Mouse (Mus musculus) kidney, adult 11 months (tissue): ENCODE data around the gene Dnajb14.
A peak's percentile ranks its signal among the peaks of the same experiment; 100 is the strongest.
"Not testable (repeated sequence)": the region's sequence is repeated elsewhere in the genome, so short reads cannot be mapped to it uniquely, and the experiment has no call there.

Experiments used
- DNase-seq: peaks from one replicate; pipeline ENCODE4 v3.0.0; 2022

The Dnajb14 gene

GRCm38 (mm10) chr3:137867437-137868093, at the start of gene Dnajb14:
Gene Dnajb14 (plus strand): TSS chr3:137867675.
- DNase-seq = peak; percentile 50

GRCm38 (mm10) chr3:137818713-137819112, 48.8 kb upstream of the Dnajb14 start:
- no peak for DNase-seq

DNA sequence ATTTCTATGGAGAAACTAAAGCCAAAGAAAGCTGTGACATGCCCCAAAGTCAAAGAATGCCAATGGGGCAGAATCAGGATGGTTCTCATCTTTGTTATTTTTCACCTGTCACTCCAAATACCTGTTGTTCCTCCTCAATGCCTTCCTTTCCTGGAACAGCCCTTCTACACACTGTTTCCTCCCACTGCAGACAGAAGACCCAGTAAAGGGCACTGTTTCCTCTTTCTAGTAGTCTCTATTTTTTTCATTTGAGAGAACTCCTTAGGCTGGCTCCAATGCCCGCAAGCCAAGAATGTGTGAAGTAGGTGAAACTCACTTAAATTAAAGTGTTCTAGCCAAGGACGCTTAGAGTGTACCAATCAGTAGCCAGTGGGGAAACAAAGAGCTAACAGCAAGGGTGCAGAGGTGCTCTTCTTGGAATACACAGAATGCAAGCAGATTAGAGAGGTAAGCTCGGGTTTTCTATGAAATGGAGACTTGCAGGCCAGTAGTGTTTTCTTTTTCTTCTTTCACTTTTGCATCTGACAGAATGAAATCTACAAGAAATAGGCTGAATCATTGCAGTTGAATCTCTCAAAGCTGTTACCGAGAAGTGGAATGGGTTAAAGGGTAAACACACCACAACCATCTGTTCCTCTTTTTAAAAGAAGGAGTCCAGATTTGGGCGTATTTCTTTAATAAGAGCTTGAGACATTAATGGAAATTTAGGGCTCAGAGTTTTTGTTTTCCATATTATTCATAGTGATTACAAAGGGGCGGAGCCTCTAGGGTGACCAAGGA, 46.6 kb upstream of the Dnajb14 start:
- DNase-seq = no peak

DNA sequence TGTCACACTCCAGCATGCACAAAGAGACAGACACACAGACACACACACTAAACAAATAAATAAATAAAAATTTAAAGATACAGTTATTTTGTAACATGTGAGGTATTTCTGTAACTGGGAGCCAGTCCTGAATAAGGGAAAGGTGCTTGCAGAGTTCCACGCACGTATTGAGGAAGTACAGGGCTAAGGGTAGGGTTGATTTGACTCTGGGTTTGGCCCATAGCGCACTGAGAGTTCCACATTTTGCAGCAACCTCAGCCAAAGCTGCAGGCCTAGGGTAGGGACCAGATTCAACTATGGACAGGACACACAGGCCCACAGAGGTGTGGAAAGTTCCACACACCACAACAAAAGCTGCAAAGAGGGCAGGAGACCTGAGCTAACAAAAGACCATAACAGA, 44.2 kb upstream of the Dnajb14 start:
- no peak for DNase-seq

DNA sequence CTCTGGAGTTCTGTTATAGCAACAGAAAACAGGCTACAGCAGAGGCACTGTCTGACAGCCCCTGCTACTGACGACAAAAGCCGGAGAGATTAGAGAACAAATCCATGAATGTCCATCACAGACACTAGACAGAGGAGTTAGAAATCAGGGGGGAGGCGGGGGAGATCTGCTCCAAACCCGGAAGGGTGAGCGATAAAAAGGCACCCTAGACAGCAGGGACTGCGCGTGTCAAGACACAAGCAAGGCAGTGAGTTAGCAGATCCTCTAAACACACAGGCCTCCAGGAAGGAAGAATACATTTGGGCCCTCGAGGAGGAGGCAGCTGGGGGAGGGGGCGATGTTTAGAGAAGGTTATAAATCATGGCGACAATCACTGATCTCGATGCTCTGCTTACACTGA, 39.8 kb upstream of the Dnajb14 start:
- no peak for DNase-seq

- no peak for DNase-seq
Measured at GRCm38 (mm10) chr3:137831156-137831555, 36.3 kb upstream of the Dnajb14 start.

GRCm38 (mm10) chr3:137833128-137833527, 34.3 kb upstream of the Dnajb14 start:
- DNase-seq = no peak

- no peak for DNase-seq
Measured at GRCm38 (mm10) chr3:137833698-137834097, 33.8 kb upstream of the Dnajb14 start.

GRCm38 (mm10) chr3:137836543-137836942, 30.9 kb upstream of the Dnajb14 start:
- DNase-seq = no peak

- no peak for DNase-seq
Measured at GRCm38 (mm10) chr3:137838160-137838559, 29.3 kb upstream of the Dnajb14 start.

- no peak for DNase-seq
Measured at GRCm38 (mm10) chr3:137842944-137843343, 24.5 kb upstream of the Dnajb14 start.

GRCm38 (mm10) chr3:137844263-137844662, 23.2 kb upstream of the Dnajb14 start:
- no peak for DNase-seq

DNA sequence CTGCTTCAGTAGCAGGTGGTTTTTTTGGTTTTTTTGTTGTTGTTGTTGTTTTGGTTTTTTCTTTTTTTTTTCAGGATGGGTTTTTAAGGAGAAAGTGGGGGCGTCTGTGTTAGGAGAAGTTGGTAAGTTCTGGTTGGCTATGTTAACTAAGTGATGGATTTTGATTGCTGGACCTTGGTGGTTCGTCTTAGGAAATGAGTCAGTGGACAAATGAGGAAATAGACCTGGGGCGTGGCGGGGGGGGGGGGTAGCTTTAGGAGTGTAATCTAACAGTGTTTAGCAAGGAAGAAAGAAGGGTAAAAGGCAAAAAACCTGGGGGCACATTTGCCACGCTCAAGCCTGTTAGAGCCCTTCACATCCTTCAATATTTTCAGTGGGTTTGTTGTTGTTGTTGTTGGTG, 20.9 kb upstream of the Dnajb14 start:
- DNase-seq = no peak

DNA sequence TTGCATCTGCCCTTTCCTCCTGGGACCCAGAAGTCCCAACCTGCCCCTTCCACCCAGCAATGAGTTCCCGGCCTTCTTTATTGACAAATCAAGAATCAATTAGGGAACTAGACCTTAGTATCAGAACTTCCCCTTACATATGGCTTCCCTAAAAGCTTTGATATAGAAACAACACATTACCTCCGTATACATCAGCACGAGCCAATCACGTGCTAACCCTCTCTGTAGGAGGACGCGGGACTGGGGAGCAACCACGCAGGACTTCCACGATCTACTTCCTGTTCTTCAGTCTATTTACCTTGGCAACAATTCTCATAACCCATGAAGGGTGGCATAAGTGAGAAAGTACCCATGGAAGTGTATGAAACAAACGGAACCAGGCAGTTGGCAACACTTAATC, 19.1 kb upstream of the Dnajb14 start:
- no peak for DNase-seq

- DNase-seq = no peak
Measured at GRCm38 (mm10) chr3:137849697-137850096, 17.8 kb upstream of the Dnajb14 start.

GRCm38 (mm10) chr3:137851196-137851595, 16.3 kb upstream of the Dnajb14 start:
- DNase-seq = no peak

- DNase-seq = not testable (repeated sequence)
Measured at GRCm38 (mm10) chr3:137853011-137853410, 14.5 kb upstream of the Dnajb14 start.

- no peak for DNase-seq
Measured at GRCm38 (mm10) chr3:137855328-137855727, 12.1 kb upstream of the Dnajb14 start.

DNA sequence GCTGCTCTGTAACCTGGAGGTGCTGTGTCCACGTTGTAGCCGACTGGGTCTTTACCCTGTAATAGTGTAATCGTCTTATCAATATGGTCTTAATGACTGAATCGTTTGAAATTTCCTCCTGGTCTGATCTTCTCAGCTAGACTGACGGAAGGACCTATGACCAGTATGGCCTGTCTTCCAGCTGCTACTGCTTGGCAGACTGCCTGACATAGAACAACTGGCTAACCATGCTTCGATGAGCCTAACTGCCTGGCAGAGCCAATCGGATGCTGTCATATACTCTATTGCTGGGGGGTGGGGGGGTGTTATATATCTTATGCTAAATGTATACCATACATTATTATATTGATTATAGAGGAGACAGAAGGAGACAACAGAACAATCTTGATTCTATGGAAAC, 11.4 kb upstream of the Dnajb14 start:
- DNase-seq = no peak

DNA sequence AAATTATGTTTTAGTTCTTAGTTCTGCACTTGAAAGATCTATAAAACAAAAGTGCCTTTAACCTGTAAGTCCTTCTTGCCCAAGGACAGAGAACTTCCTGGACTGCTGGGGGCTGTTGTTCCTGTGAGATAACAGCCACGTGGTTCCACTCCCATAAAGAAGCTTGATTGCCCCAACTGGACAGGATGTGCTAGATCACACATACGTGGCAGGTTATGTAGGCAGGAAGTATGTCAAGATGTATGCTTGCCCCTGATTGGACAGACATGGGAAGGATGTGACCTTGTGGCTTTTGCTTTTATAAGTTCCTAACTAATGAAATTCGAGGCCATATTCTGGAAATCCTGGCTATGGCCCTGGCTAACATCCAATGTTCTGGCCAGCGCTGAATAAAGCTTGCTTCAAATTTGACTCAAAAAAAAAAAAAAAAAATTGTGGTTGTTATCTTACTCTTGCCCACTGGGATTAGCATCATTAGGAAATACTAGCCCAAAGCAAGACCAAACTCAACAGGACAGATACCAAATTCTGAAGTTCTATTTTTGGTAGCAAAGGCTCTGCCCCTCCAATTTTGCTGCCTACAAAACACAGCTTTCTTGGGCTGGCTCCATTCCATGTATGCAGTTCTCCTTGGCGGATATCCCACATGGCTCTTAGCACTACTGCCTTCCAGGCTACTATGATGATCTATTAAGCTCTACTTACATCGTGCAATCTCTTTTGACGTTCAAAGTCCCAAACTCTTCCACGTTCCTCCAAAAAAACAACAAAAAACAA, 6.9 kb upstream of the Dnajb14 start:
- DNase-seq = no peak

- DNase-seq = no peak
Measured at GRCm38 (mm10) chr3:137861436-137861835, 6.0 kb upstream of the Dnajb14 start.

DNA sequence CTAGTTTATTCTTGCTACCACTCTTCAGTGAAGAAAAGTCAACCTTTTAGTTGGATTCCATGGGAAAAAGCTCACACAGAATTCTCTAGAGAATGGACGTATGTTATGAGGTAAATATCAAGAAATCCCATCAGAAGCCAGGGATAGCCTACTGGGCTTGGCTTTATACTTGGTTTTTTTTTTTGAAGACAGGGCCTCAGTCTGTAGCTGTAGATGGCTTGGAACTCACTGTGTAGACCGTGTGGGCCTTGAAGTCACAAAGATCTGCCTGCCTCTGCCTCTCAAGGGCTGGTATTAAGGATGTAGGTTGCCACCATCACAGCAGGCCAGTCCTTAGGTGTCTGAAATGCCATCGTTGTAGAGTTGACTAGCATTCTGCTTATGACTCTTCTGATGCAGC, 4.9 kb upstream of the Dnajb14 start:
- no peak for DNase-seq

DNA sequence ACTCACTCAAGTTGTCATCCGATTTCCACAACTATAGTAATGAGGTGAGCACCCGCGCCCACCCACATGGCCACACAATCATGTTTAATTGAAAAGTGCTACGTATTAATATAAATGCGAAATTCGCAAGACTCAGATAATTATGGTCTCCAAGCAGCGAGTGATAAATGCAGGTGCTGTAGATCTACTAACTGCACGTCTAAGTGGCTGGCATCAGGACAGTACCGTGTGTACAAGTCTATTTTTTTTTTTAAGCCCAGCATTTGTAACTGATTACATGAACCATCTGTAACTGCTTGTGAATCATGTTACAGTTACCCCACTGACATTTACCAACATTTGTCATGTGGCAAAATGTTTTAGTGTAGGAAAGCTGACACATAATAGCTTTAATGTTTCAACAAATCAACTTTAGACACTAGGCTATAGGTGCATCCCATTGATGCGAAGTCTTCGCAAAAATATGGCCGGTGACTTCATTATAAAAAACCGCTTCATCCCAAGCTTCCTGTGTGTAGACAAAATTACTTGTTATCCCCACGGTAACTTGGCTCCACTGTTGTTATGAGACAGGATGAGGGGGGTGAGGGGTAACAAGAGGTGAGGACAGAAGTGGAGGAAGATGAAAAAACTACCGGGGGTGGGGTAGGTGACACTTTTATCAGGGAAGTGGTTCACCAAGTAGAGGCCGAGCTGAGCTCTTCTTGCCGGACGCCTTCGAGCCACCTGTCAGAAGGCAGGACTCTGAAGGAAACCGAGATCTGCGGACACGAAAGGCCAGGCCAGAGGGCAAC, 3.9 kb upstream of the Dnajb14 start:
- DNase-seq = no peak
